Mouse (Mus musculus): ENCODE measurements around the gene Tmigd1. TPM values are rescaled to one million over a fixed set of nuclear protein-coding genes. Genes with fewer than 3 reads are reported as not detected.

The Tmigd1 gene
- total RNA-seq, 1 experiment from 2014 or later, result 1.1 TPM

Other genes starting within 250 kb of the Tmigd1 start
- gene Bhlha9, start 229.7 kb upstream of the Tmigd1 start, total RNA-seq (2021), result not detected in 2 replicates
- 27.4 and 30.2 TPM in 2 replicates for gene Trarg1, start 222.4 kb upstream of the Tmigd1 start, total RNA-seq (2021)
- gene Gosr1, start 138.6 kb upstream of the Tmigd1 start, total RNA-seq (2021), result 44.6 and 77.1 TPM in 2 replicates
- 39.7 and 45.4 TPM in 2 replicates for gene Cpd, start 55.1 kb upstream of the Tmigd1 start, total RNA-seq (2021)
- 46.5 and 59.5 TPM in 2 replicates for gene Blmh, start 22.6 kb downstream of the Tmigd1 start, total RNA-seq (2021)
- 30.9 and 47.0 TPM in 2 replicates for gene Slc6a4, start 96.4 kb downstream of the Tmigd1 start, total RNA-seq (2021)
- gene Nsrp1, start 176.3 kb downstream of the Tmigd1 start, total RNA-seq (2021), result 27.9 and 28.7 TPM in 2 replicates

Measured in adrenal gland, postnatal 25 days (tissue).